ENCODE assay signal across 33 mouse cellular contexts in genomic region chr16:33840616-33841015, GRCm38 (mm10). TPM values are rescaled to one million over a fixed set of nuclear protein-coding genes. Genes with fewer than 3 reads are reported as not detected.
DNase-seq lines count a peak whose midpoint lies in the region; ATAC-seq and TF ChIP-seq lines count a peak whose summit lies in the region.
"Had no signal": no experiment of that assay in that cellular context is flagged by ENCODE, and none has a peak within 500 bp of the region (broad histone marks: within the 10 kb centered on the region; RNA-seq: fewer than 3 reads in every experiment).

No protein-coding gene starts in this region.

- H3K4me3 ChIP-seq in embryonic facial prominence, embryonic 12.5 days, result no peak overlapping the region
- H3K4me3 ChIP-seq in embryonic facial prominence, embryonic 10.5 days, result no peak overlapping the region
- H3K4me3 ChIP-seq in kidney, embryonic 15.5 days (replicated peaks), result no peak overlapping the region
- no peak overlapping the region for H3K4me3 ChIP-seq in embryonic facial prominence, embryonic 13.5 days
- H3K4me3 ChIP-seq in lung, adult 2 months (replicated peaks; ENCODE audit: extremely low read depth, low read depth, low read length), result no peak overlapping the region
- H3K4me3 ChIP-seq: erythroblast, embryonic 14.5 days; gastrocnemius, adult 2 months; hindbrain, embryonic 10.5 days; hindbrain, embryonic 15.5 days; layer of hippocampus, adult 2 months; liver, embryonic 13.5 days; midbrain, embryonic 12.5 days; neural tube, embryonic 13.5 days had no signal

- no peak for TF ChIP-seq CTCF in lung, adult 2 months (IDR thresholded peaks at IDR 0.05; ENCODE audit: insufficient read depth, low read length)

- peaks cover 27% of the 10 kb centered on the region for H3K4me1 ChIP-seq in embryonic facial prominence, embryonic 12.5 days
- peaks cover 39% of the 10 kb centered on the region for H3K4me1 ChIP-seq in embryonic facial prominence, embryonic 10.5 days
- peaks cover 17% of the 10 kb centered on the region for H3K4me1 ChIP-seq in kidney, embryonic 15.5 days
- peaks cover 48% of the 10 kb centered on the region for H3K4me1 ChIP-seq in embryonic facial prominence, embryonic 13.5 days
- no peaks in the 10 kb centered on the region for H3K4me1 ChIP-seq in lung, adult 2 months (ENCODE audit: control insufficient read depth, insufficient read depth, low read length)

- no peak overlapping the region for H3K4me2 ChIP-seq in embryonic facial prominence, embryonic 12.5 days (replicated peaks)
- H3K4me2 ChIP-seq in kidney, embryonic 15.5 days, result no peak overlapping the region
- H3K4me2 ChIP-seq in embryonic facial prominence, embryonic 13.5 days, result no peak overlapping the region; the same call in 1 of the 2 replicates
- H3K4me2 ChIP-seq: hindbrain, embryonic 15.5 days; liver, embryonic 13.5 days; midbrain, embryonic 12.5 days; neural tube, embryonic 13.5 days had no signal

- peak overlapping the region; percentile 5; the same call in 1 of the 2 replicates for H3K27ac ChIP-seq in embryonic facial prominence, embryonic 12.5 days
- H3K27ac ChIP-seq in embryonic facial prominence, embryonic 10.5 days (replicated peaks), result no peak overlapping the region
- H3K27ac ChIP-seq in kidney, embryonic 15.5 days, result peak overlapping the region; percentile 20; the same call in 1 of the 2 replicates
- H3K27ac ChIP-seq in embryonic facial prominence, embryonic 13.5 days, result peak overlapping the region; percentile 64
- H3K27ac ChIP-seq: gastrocnemius, adult 2 months; hindbrain, embryonic 10.5 days; hindbrain, embryonic 15.5 days; layer of hippocampus, adult 2 months; liver, embryonic 13.5 days; macrophage; midbrain, embryonic 12.5 days; neural tube, embryonic 13.5 days had no signal

- H3K9ac ChIP-seq in embryonic facial prominence, embryonic 12.5 days, result no peak overlapping the region
- H3K9ac ChIP-seq in kidney, embryonic 15.5 days, result no peak overlapping the region
- 0 out of 2 replicates have a peak overlapping the region, but pooled peaks have one; percentile 36 for H3K9ac ChIP-seq in embryonic facial prominence, embryonic 13.5 days
- H3K9ac ChIP-seq: hindbrain, embryonic 15.5 days; liver, embryonic 13.5 days; midbrain, embryonic 12.5 days; neural tube, embryonic 13.5 days had no signal

- 0 out of 2 replicates have a peak, but pooled peaks cover 2% of the 10 kb centered on the region for H3K36me3 ChIP-seq in embryonic facial prominence, embryonic 12.5 days
- peaks cover 15% of the 10 kb centered on the region for H3K36me3 ChIP-seq in embryonic facial prominence, embryonic 10.5 days (replicated peaks)
- H3K36me3 ChIP-seq in kidney, embryonic 15.5 days, result no peaks in the 10 kb centered on the region
- H3K36me3 ChIP-seq in embryonic facial prominence, embryonic 13.5 days, result 0 out of 2 replicates have a peak, but pooled peaks cover 4% of the 10 kb centered on the region
- H3K36me3 ChIP-seq: hindbrain, embryonic 10.5 days; hindbrain, embryonic 15.5 days; liver, embryonic 13.5 days; midbrain, embryonic 12.5 days; neural tube, embryonic 13.5 days had no signal

- no peak for TF ChIP-seq POLR2A in lung, adult 2 months (IDR thresholded peaks at IDR 0.05; ENCODE audit: borderline replicate concordance, extremely low read depth, low read depth, low read length)

- H3K27me3 ChIP-seq in embryonic facial prominence, embryonic 12.5 days, result no peaks in the 10 kb centered on the region
- no peaks in the 10 kb centered on the region for H3K27me3 ChIP-seq in embryonic facial prominence, embryonic 10.5 days (replicated peaks; ENCODE audit: low read depth, poor library complexity, severe bottlenecking)
- H3K27me3 ChIP-seq in kidney, embryonic 15.5 days, result no peaks in the 10 kb centered on the region
- H3K27me3 ChIP-seq in embryonic facial prominence, embryonic 13.5 days, result no peaks in the 10 kb centered on the region

- no peaks in the 10 kb centered on the region for H3K9me3 ChIP-seq in embryonic facial prominence, embryonic 12.5 days
- no peaks in the 10 kb centered on the region for H3K9me3 ChIP-seq in embryonic facial prominence, embryonic 10.5 days
- no peaks in the 10 kb centered on the region for H3K9me3 ChIP-seq in kidney, embryonic 15.5 days (replicated peaks)
- no peaks in the 10 kb centered on the region for H3K9me3 ChIP-seq in embryonic facial prominence, embryonic 13.5 days
- H3K9me3 ChIP-seq: hindbrain, embryonic 10.5 days; hindbrain, embryonic 15.5 days; liver, embryonic 13.5 days; midbrain, embryonic 12.5 days; neural tube, embryonic 13.5 days had no signal

- ATAC-seq in embryonic facial prominence, embryonic 12.5 days (ENCODE audit: insufficient number of reproducible peaks, insufficient read depth, low FRiP score, low TSS enrichment), result no peak
- ATAC-seq in kidney, embryonic 15.5 days (replicated peaks; ENCODE audit: low FRiP score), result no peak
- ATAC-seq in embryonic facial prominence, embryonic 13.5 days (ENCODE audit: insufficient number of reproducible peaks, insufficient read depth, low FRiP score, low TSS enrichment, low read depth), result no peak
- ATAC-seq: forebrain, embryonic 16.5 days; inflammation-experienced regulatory T-cells, adult 6 months had no signal

- DNase-seq in embryonic facial prominence, embryonic 10.5 days (ENCODE audit: low spot score), result no peak
- no peak for DNase-seq in kidney, adult 9 months
- DNase-seq in 416B (ENCODE audit: low read depth), result peak; percentile 86
- no peak for DNase-seq in layer of hippocampus, postnatal 25 days (ENCODE audit: extremely low spot score in 1 of 2, low spot score in 1 of 2)
- no peak for DNase-seq in lung, adult 2 months
- DNase-seq: adrenal gland, adult 8-10 months; cerebellum, adult 2 months; cerebellum, postnatal 36 days; gastrocnemius, adult 2 months; gastrocnemius, postnatal 36 days; heart, postnatal 10 days; kidney, adult 11 months; kidney, postnatal 36 days; liver, embryonic 13.5 days; lung, adult 18-20 months; lung, postnatal 10 days; right cerebral cortex, postnatal 4 days; thymus, postnatal 14 days had no signal

- WGBS in embryonic facial prominence, embryonic 12.5 days, result 64% methylated on average over 6 of the region's 6 CpGs
- 65% methylated on average over 6 of the region's 6 CpGs for WGBS in embryonic facial prominence, embryonic 10.5 days
- WGBS in kidney, embryonic 15.5 days, result 44% methylated on average over 6 of the region's 6 CpGs
- WGBS in embryonic facial prominence, embryonic 13.5 days, result 49% methylated on average over 6 of the region's 6 CpGs
- 51% methylated on average over 6 of the region's 6 CpGs for WGBS in lung, adult 2 months

RNA-seq across cellular contexts. Expression of gene Itgb5, which starts 11.2 kb away (rescaled TPM):
- 120 and 130 TPM in 2 replicates for polyA plus RNA-seq in embryonic facial prominence, embryonic 12.5 days (2016; fragmentation: Nextera tagmentation; extraction: Ambion mirVana)
- 62.1 and 64.1 TPM in 2 replicates for polyA plus RNA-seq in embryonic facial prominence, embryonic 10.5 days (2016; fragmentation: Nextera tagmentation; extraction: Ambion mirVana)
- 44.4 and 46.9 TPM in 2 replicates for polyA plus RNA-seq in kidney, embryonic 15.5 days (2015; fragmentation: Nextera tagmentation; extraction: Ambion mirVana)
- polyA plus RNA-seq in embryonic facial prominence, embryonic 13.5 days (2015; fragmentation: Nextera tagmentation; extraction: Ambion mirVana), result 47.7 and 94.8 TPM in 2 replicates
- 10 to 100 TPM; 38.7 to 42.3 TPM for total RNA-seq in layer of hippocampus, postnatal 25 days (2021)
- 114 and 144 TPM in 2 replicates for polyA plus RNA-seq in lung, adult 2 months (2012; rRNA removed)

RNA-seq across cellular contexts. Expression of gene Muc13, which starts 46.8 kb away (rescaled TPM):
- 0.17 and 0.19 TPM in 2 replicates for polyA plus RNA-seq in embryonic facial prominence, embryonic 12.5 days (2016; fragmentation: Nextera tagmentation; extraction: Ambion mirVana)
- polyA plus RNA-seq in embryonic facial prominence, embryonic 10.5 days (2016; fragmentation: Nextera tagmentation; extraction: Ambion mirVana), result 0.10 and 0.14 TPM in 2 replicates
- polyA plus RNA-seq in kidney, embryonic 15.5 days (2015; fragmentation: Nextera tagmentation; extraction: Ambion mirVana), result 0.19 and 1.4 TPM in 2 replicates
- polyA plus RNA-seq in embryonic facial prominence, embryonic 13.5 days (2015; fragmentation: Nextera tagmentation; extraction: Ambion mirVana), result 0.11 and 2.1 TPM in 2 replicates
- total RNA-seq in layer of hippocampus, postnatal 25 days (2021), result not detected
- 0.25 and 5.1 TPM in 2 replicates for polyA plus RNA-seq in lung, adult 2 months (2012; rRNA removed)
- total RNA-seq: gastrocnemius, adult 2 months; gastrocnemius, postnatal 36 days; layer of hippocampus, adult 2 months; layer of hippocampus, postnatal 14 days had no signal
- polyA plus RNA-seq: embryonic facial prominence, embryonic 14.5 days; erythroblast, embryonic 14.5 days; midbrain, postnatal 0 days; neural tube, embryonic 13.5 days had no signal
